Mouse (Mus musculus): ENCODE data around the gene Hist1h3e.

The Hist1h3e gene

DNA sequence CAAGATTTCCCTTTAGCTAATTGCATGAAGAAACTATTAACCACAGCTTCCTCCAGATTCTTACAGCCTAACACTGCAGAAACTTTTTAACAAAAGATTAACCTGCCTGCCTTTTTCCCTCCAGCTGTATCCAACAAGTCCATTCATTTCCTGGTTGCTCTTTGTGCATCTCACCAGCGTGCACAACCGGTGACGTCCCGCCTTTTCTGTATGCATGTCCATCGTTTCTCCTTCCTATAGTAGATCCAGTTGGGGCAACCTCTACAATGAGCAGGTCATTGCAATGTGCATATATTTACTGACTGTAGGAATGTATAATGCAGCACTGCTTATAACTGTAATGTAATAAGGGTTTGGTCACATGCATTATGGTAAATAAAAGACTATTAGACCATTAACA lies 38.2 kb downstream of the Hist1h3e start:
- DNase-seq (ENCODE audit: extremely low read depth, insufficient read length, low spot score), result no peak

DNA sequence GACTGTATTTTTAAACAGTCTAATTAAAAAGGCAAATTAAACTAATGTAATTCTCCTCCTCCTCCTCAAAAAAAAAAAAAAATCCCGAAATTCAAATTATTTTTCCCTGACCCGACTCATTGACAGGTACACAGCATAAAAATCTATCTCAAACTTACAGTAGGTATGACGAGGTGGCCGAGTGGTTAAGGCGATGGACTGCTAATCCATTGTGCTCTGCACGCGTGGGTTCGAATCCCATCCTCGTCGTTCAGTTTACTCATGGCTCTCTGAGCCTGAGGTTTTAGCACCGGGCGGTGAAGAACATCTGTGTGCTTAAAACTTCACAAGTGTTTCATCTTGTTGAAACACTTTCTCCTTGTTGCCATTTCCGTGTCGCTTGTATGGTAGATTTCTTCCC lies 40.5 kb downstream of the Hist1h3e start:
- peak; percentile 68 for DNase-seq (ENCODE audit: extremely low read depth, insufficient read length, low spot score)

DNA sequence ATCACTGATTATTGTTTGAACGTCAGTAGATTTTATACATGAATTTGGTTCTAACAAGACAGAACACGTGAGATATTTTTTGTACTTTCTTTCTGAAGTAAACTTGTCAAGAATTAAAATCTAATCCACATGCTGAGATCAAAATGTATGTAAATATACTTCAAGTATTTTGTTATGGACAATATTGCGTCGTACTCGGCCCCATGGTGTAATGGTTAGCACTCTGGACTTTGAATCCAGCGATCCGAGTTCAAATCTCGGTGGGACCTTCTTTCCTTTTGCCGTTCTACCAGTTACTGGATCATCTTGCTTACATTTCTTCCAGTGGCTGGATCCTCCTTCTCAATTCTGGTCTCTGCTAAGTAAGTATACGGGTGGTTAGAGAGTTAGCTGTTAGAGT lies 42.8 kb downstream of the Hist1h3e start:
- DNase-seq (ENCODE audit: extremely low read depth, insufficient read length, low spot score), result peak; percentile 67

DNA sequence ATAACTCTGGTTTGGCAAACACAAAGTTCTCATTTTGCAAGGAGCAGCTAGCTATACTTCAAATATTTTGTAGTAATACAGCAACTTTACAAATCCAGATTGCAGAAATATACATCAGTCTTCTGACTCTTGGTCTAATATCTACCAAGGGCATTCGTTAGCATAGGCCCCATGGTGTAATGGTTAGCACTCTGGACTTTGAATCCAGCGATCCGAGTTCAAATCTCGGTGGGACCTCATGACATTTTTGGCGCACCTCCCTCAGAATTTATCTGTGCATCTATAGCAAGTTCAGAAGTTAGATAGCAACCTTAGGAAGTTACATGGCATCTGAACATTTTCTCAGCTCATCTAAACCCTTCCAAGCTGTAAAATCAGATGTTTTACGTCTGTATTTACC lies 43.3 kb downstream of the Hist1h3e start:
- peak; percentile 57 for DNase-seq (ENCODE audit: extremely low read depth, insufficient read length, low spot score)

DNA sequence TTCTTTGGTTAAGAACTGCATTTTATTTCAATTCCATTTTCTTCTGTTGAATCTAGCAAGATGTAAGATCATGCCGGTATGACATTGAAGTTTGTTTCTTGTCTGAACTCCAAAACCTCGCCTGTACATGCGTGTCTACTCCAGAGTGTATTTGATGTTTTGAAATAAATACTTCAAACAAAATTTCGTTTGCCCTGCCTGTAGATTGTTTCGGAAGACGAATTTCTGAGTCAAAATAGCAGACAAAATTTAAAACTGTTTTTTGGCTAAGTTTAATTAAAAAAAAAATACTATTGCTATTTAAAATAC lies 43.9 kb downstream of the Hist1h3e start:
- no peak for DNase-seq (ENCODE audit: extremely low read depth, insufficient read length, low spot score)

DNA sequence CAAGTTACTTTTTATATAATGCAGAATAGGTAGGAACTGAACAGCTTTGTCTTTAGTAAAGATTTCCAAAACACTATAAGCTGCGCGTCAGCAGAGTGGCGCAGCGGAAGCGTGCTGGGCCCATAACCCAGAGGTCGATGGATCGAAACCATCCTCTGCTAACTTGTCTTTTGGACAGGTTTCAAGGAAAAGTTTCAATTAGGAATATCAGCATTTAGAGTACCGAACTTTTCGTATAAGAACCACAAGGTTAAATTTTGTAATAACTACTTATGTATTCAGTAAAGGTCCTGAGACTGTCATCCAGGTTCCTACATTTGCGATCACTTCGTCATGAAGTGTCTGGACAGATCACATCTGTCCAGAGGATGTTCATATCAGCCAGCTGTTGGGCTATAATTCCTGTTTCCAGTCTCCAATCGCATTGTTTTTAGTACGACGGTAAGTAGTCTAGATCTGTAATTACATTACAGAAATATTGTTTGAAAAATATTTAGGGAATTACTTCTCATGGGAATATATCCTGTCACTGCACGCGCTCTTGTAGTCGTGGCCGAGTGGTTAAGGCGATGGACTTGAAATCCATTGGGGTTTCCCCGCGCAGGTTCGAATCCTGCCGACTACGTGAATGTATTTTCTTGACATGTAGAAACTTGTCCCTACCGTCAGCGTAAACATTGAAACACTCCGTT lies 44.4 kb downstream of the Hist1h3e start:
- DNase-seq (ENCODE audit: extremely low read depth, insufficient read length, low spot score), result peak; percentile 81

DNA sequence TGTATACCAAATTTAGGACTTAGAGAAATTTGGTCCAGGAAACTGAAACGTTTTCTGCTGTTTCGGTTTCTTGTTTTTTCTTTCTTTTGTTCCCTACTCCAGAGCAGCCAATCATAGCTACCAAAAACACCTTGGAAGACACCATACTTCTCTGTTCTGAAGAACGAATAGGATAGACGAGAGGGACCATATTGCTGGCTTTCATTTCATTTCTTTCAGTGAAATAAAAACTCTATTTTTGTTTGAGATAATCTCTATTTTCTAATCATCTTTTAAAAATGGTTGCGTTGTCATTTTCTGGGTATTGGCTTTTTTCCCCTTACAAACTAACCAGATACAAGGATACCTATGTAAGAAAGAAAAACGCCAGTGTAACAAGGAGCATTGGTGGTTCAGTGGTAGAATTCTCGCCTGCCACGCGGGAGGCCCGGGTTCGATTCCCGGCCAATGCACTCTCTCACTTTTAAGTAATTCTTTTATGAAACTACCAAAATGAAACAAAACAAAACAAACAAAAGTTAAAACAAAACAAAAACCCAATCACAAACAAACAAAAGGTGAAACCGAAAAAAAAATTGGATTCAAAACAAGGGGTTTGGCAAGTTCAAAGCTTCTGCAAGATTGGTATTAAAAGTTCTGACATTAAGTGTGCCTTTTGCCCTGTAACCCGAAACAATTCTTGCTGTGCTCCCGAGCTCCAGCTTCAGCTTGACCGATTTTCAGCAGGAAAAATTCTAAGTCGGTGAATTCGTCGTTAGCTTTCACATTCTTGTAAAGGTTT lies 45.2 kb downstream of the Hist1h3e start:
- peak; percentile 73 for DNase-seq (ENCODE audit: extremely low read depth, insufficient read length, low spot score)

DNA sequence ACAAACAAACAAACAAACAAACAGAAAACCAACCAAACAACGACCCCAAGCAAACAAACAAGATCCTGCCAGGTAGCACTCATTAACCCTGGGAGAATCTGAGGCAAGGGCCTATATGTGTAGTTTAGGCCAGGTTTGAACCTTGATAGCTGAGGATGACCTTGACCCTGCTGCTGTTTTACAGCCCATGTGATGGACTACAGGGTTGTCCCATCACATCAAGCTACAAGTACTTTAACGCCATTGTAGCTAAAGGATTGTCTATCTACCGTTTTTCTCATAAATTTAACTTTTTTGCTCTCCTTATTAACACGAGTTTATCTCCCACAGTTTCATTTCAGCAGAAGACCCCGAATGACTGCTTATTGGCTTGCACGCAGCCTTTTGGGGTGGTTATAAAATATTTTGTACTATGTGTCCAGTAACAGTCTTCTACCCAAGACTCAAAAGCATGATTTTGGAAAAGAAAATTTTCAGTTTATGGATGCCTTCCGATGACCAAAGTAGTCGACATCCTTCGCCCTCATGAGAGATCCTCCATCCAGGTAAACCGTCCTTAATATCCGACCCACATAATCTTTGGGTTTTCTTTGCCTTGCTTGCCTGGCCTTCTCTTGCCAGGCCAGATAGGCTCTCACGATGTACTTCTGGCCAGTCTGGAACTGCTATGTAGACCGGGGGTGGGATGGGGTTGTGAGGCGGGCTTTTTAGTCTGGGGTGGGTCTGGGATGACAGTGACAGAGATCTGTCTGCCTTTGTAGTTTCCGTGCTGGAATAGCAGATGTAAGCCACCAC lies 46.1 kb downstream of the Hist1h3e start:
- no peak for DNase-seq (ENCODE audit: extremely low read depth, insufficient read length, low spot score)

DNA sequence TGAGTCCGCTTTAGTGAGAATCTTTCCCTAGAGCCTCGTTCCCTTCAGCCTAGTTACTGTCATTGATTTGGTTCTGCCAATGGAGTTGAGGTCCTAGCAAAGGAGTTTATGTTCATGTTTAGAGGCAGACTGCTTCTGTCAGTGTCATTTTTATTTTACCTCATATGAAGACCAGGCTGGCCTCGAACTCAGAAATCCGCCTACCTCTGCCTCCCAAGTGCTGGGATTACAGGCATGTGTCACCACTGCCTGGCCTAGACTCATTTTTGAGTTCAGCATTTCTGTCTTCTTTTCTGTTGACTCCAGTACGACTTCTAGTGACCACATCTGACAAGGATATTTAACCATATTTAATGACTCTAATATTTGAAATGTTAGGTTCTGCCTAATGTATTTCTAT lies 46.9 kb downstream of the Hist1h3e start:
- peak; percentile 50 for DNase-seq (ENCODE audit: extremely low read depth, insufficient read length, low spot score)

DNA sequence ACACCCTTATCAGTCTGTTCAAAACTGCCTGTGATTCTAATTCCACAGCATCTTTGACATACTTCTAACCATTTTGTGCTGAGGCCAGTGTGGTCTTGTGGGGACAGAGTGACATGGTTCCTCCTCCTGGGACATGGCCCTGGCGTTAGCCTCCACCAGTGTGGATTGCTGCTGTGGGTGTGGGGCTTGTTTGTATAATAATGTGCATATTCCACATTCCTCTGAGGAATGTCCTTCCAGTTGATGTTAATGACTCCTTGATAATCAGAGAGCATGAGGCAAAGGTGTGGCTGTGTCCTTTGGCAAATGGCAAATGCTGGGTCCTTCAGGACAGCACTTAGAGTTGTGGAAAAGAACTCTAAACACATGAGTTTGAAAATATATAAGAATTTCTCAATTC lies 48.7 kb downstream of the Hist1h3e start:
- no peak for DNase-seq (ENCODE audit: extremely low read depth, insufficient read length, low spot score)

Measured in 3134 (cell line).